In genomic region chr11:121367170-121367707, GRCm38 (mm10) we compare ENCODE assay signal across 28 mouse cellular contexts. TPM values are rescaled to one million over a fixed set of nuclear protein-coding genes. Genes with fewer than 3 reads are reported as not detected.
DNase-seq lines count a peak whose midpoint lies in the region; ATAC-seq and TF ChIP-seq lines count a peak whose summit lies in the region.
"Had no signal": no experiment of that assay in that cellular context is flagged by ENCODE, and none has a peak within 500 bp of the region (broad histone marks: within the 10 kb centered on the region; RNA-seq: fewer than 3 reads in every experiment).

No protein-coding gene starts in this region.

- no peak for ATAC-seq in hindbrain, embryonic 13.5 days (ENCODE audit: low FRiP score)
- no peak for ATAC-seq in hindbrain, embryonic 11.5 days (ENCODE audit: low FRiP score)
- ATAC-seq in embryonic facial prominence, embryonic 12.5 days (ENCODE audit: insufficient number of reproducible peaks, insufficient read depth, low FRiP score, low TSS enrichment), result no peak
- ATAC-seq: intestine, postnatal 0 days had no signal

- WGBS in hindbrain, embryonic 13.5 days, result 72% methylated on average over 5 of the region's 5 CpGs
- 59% methylated on average over 5 of the region's 5 CpGs for WGBS in hindbrain, embryonic 11.5 days
- WGBS in embryonic facial prominence, embryonic 12.5 days, result 37% methylated on average over 5 of the region's 5 CpGs
- WGBS in kidney, adult 2 months, result 65% methylated on average over 5 of the region's 5 CpGs

- no peaks in the 10 kb centered on the region for H3K36me3 ChIP-seq in hindbrain, embryonic 13.5 days
- H3K36me3 ChIP-seq in hindbrain, embryonic 11.5 days (ENCODE audit: control insufficient read depth, insufficient read depth, low read length), result no peaks in the 10 kb centered on the region
- no peaks in the 10 kb centered on the region for H3K36me3 ChIP-seq in embryonic facial prominence, embryonic 12.5 days
- H3K36me3 ChIP-seq in kidney, adult 2 months (ENCODE audit: control insufficient read depth, insufficient read depth, low read length), result no peaks in the 10 kb centered on the region
- H3K36me3 ChIP-seq: forebrain, embryonic 12.5 days; heart, embryonic 10.5 days; heart, embryonic 15.5 days; liver, embryonic 15.5 days; neural tube, embryonic 15.5 days had no signal

- H3K9ac ChIP-seq in hindbrain, embryonic 13.5 days, result 0 out of 2 replicates have a peak overlapping the region, but pooled peaks have one; percentile 3
- no peak overlapping the region for H3K9ac ChIP-seq in hindbrain, embryonic 11.5 days (ENCODE audit: low read depth, low read length)
- no peak overlapping the region for H3K9ac ChIP-seq in embryonic facial prominence, embryonic 12.5 days
- H3K9ac ChIP-seq: forebrain, embryonic 12.5 days; heart, embryonic 15.5 days; hindbrain, embryonic 14.5 days; liver, embryonic 15.5 days; lung, embryonic 14.5 days; neural tube, embryonic 15.5 days had no signal

- H3K4me2 ChIP-seq in hindbrain, embryonic 13.5 days, result no peak overlapping the region
- no peak overlapping the region for H3K4me2 ChIP-seq in hindbrain, embryonic 11.5 days (replicated peaks; ENCODE audit: low read depth, low read length)
- no peak overlapping the region for H3K4me2 ChIP-seq in embryonic facial prominence, embryonic 12.5 days (replicated peaks)
- H3K4me2 ChIP-seq: forebrain, embryonic 12.5 days; heart, embryonic 15.5 days; hindbrain, embryonic 14.5 days; liver, embryonic 15.5 days; lung, embryonic 14.5 days; neural tube, embryonic 15.5 days had no signal

- no peaks in the 10 kb centered on the region for H3K4me1 ChIP-seq in hindbrain, embryonic 13.5 days (replicated peaks)
- H3K4me1 ChIP-seq in hindbrain, embryonic 11.5 days (replicated peaks; ENCODE audit: control insufficient read depth, insufficient read depth, low read length), result no peaks in the 10 kb centered on the region
- H3K4me1 ChIP-seq in embryonic facial prominence, embryonic 12.5 days, result no peaks in the 10 kb centered on the region
- H3K4me1 ChIP-seq in kidney, adult 2 months (ENCODE audit: control insufficient read depth, insufficient read depth, low read length), result no peaks in the 10 kb centered on the region
- H3K4me1 ChIP-seq: forebrain, embryonic 12.5 days; heart, embryonic 10.5 days; heart, embryonic 15.5 days; neural tube, embryonic 15.5 days had no signal

- DNase-seq in hindbrain, embryonic 11.5 days (ENCODE audit: low spot score), result no peak
- DNase-seq in fibroblast of lung, adult 2 months (ENCODE audit: low read depth), result peak; percentile 69
- peak; percentile 10 for DNase-seq in mesoderm, embryonic 11.5 days (ENCODE audit: low read depth, low spot score)
- no peak for DNase-seq in kidney, adult 2 months
- no peak for DNase-seq in kidney, postnatal 4 days
- DNase-seq: adrenal gland, postnatal 25 days; cerebellum, adult 11-12 months; cerebellum, adult 9-11 months; embryo, embryonic 11 days; gastrocnemius, postnatal 14 days; kidney, postnatal 14 days; lung, embryonic 14.5 days; lung, postnatal 36 days; midbrain, embryonic 14.5 days; spleen, adult 18-20 months; thymus, adult 18-20 months; thymus, postnatal 36 days had no signal

- no peaks in the 10 kb centered on the region for H3K27me3 ChIP-seq in hindbrain, embryonic 13.5 days
- H3K27me3 ChIP-seq in hindbrain, embryonic 11.5 days (ENCODE audit: control insufficient read depth, insufficient read depth, low read length), result no peaks in the 10 kb centered on the region
- no peaks in the 10 kb centered on the region for H3K27me3 ChIP-seq in embryonic facial prominence, embryonic 12.5 days
- no peaks in the 10 kb centered on the region for H3K27me3 ChIP-seq in kidney, adult 2 months (replicated peaks; ENCODE audit: control insufficient read depth, insufficient read depth, low read length)
- H3K27me3 ChIP-seq: heart, embryonic 15.5 days; liver, embryonic 15.5 days; neural tube, embryonic 15.5 days had no signal

- TF ChIP-seq CTCF in kidney, adult 2 months (conservative IDR thresholded peaks at IDR 0.05; ENCODE audit: insufficient read depth, insufficient read length, low read depth, low read length), result no peak

- H3K9me3 ChIP-seq in hindbrain, embryonic 13.5 days, result no peaks in the 10 kb centered on the region
- no peaks in the 10 kb centered on the region for H3K9me3 ChIP-seq in hindbrain, embryonic 11.5 days (ENCODE audit: control insufficient read depth, low read length)
- no peaks in the 10 kb centered on the region for H3K9me3 ChIP-seq in embryonic facial prominence, embryonic 12.5 days
- H3K9me3 ChIP-seq: forebrain, embryonic 12.5 days; heart, embryonic 10.5 days; heart, embryonic 15.5 days; liver, embryonic 15.5 days; neural tube, embryonic 15.5 days had no signal

- H3K27ac ChIP-seq in hindbrain, embryonic 13.5 days, result no peak overlapping the region
- no peak overlapping the region for H3K27ac ChIP-seq in hindbrain, embryonic 11.5 days (ENCODE audit: low read depth, low read length)
- 0 out of 2 replicates have a peak overlapping the region, but pooled peaks have one; percentile 25 for H3K27ac ChIP-seq in embryonic facial prominence, embryonic 12.5 days
- no peak overlapping the region for H3K27ac ChIP-seq in kidney, adult 2 months (ENCODE audit: insufficient read depth, low read depth, low read length)
- H3K27ac ChIP-seq: forebrain, embryonic 12.5 days; heart, embryonic 10.5 days; heart, embryonic 15.5 days; hindbrain, embryonic 14.5 days; liver, embryonic 15.5 days; neural tube, embryonic 15.5 days; stomach, postnatal 0 days had no signal

- H3K4me3 ChIP-seq in hindbrain, embryonic 13.5 days, result no peak overlapping the region
- no peak overlapping the region for H3K4me3 ChIP-seq in hindbrain, embryonic 11.5 days (ENCODE audit: low read depth, low read length)
- H3K4me3 ChIP-seq in embryonic facial prominence, embryonic 12.5 days, result no peak overlapping the region
- H3K4me3 ChIP-seq in kidney, adult 2 months (ENCODE audit: insufficient read depth, low read depth, low read length), result no peak overlapping the region
- H3K4me3 ChIP-seq: erythroblast, embryonic 14.5 days; forebrain, embryonic 12.5 days; heart, embryonic 10.5 days; heart, embryonic 15.5 days; liver, embryonic 15.5 days; neural tube, embryonic 15.5 days had no signal

- no peak for TF ChIP-seq POLR2A in kidney, adult 2 months (IDR thresholded peaks at IDR 0.05; ENCODE audit: low read depth, low read length)

RNA-seq across cellular contexts. Expression of gene Wdr45b, which starts 13.0 kb away (rescaled TPM):
- polyA plus RNA-seq in hindbrain, embryonic 13.5 days (2015; fragmentation: Nextera tagmentation; extraction: Ambion mirVana), result 82.1 and 84.7 TPM in 2 replicates
- polyA plus RNA-seq in hindbrain, embryonic 11.5 days (2014; fragmentation: Nextera tagmentation; extraction: Ambion mirVana), result 97.7 and 116 TPM in 2 replicates
- polyA plus RNA-seq in embryonic facial prominence, embryonic 12.5 days (2016; fragmentation: Nextera tagmentation; extraction: Ambion mirVana), result 102 and 103 TPM in 2 replicates
- 54.5 and 59.4 TPM in 2 replicates for polyA plus RNA-seq in kidney, adult 2 months (2012; rRNA removed)

RNA-seq across cellular contexts. Expression of gene Rab40b, which starts 20.8 kb away (rescaled TPM):
- 7.7 and 8.2 TPM in 2 replicates for polyA plus RNA-seq in hindbrain, embryonic 13.5 days (2015; fragmentation: Nextera tagmentation; extraction: Ambion mirVana)
- polyA plus RNA-seq in hindbrain, embryonic 11.5 days (2014; fragmentation: Nextera tagmentation; extraction: Ambion mirVana), result 3.3 TPM in 2 replicates
- 7.5 and 8.9 TPM in 2 replicates for polyA plus RNA-seq in embryonic facial prominence, embryonic 12.5 days (2016; fragmentation: Nextera tagmentation; extraction: Ambion mirVana)
- 1.8 and 2.5 TPM in 2 replicates for polyA plus RNA-seq in kidney, adult 2 months (2012; rRNA removed)

RNA-seq across cellular contexts. Expression of gene Fn3krp, which starts 54.0 kb away (rescaled TPM):
- polyA plus RNA-seq in hindbrain, embryonic 13.5 days (2015; fragmentation: Nextera tagmentation; extraction: Ambion mirVana), result 10.4 and 11.3 TPM in 2 replicates
- polyA plus RNA-seq in hindbrain, embryonic 11.5 days (2014; fragmentation: Nextera tagmentation; extraction: Ambion mirVana), result 8.5 and 8.6 TPM in 2 replicates
- polyA plus RNA-seq in embryonic facial prominence, embryonic 12.5 days (2016; fragmentation: Nextera tagmentation; extraction: Ambion mirVana), result 8.6 and 10.2 TPM in 2 replicates
- 14.9 and 19.6 TPM in 2 replicates for polyA plus RNA-seq in kidney, adult 2 months (2012; rRNA removed)

Comparison
In these comparisons a context has a peak if more than half of its experiments do, and no peak if none do; other contexts are left out.
1. DNase-seq: peak in fibroblast of lung, adult 2 months (single experiment) and mesoderm, embryonic 11.5 days (single experiment); none in hindbrain, embryonic 11.5 days (single experiment), kidney, adult 2 months (single experiment) and kidney, postnatal 4 days (0 of 2).